Mouse (Mus musculus) stomach, embryonic 14.5 days (tissue): Measurements from ENCODE around the gene Cyp2d11. TPM values are rescaled to one million over a fixed set of nuclear protein-coding genes. Genes with fewer than 3 reads are reported as not detected.
A peak's percentile ranks its signal among the peaks of the same experiment; 100 is the strongest.

Experiments used
- ATAC-seq: fragments of 200-750 bp; cut with Nextera tagmentation; 2 replicates; pipeline ENCODE4 v1.8.0; 2017; ENCODE audit warnings: low read depth, moderate TSS enrichment; ENCODE audit not compliant: insufficient number of reproducible peaks, insufficient read depth, low FRiP score
- H3K27ac ChIP-seq: fragments of 300-500 bp; sonication (generic); 2 replicates; pipeline ENCODE4 v1.5.1; 2014; ENCODE audit warnings: mild to moderate bottlenecking, low read length, moderate library complexity, mixed read lengths
- H3K27me3 ChIP-seq: fragments of 300-500 bp; sonication (generic); 2 replicates; pipeline ENCODE4 v1.6.1; 2014; ENCODE audit warnings: low read length, control low read depth, mixed read lengths; ENCODE audit not compliant: control insufficient read depth, insufficient read depth
- H3K36me3 ChIP-seq: fragments of 300-500 bp; sonication (generic); 2 replicates; pipeline ENCODE4 v1.6.1; 2014; ENCODE audit warnings: mild to moderate bottlenecking, control low read depth, low read length, moderate library complexity, mixed read lengths; ENCODE audit not compliant: control insufficient read depth, insufficient read depth
- H3K4me1 ChIP-seq: fragments of 300-500 bp; sonication (generic); 2 replicates; pipeline ENCODE4 v1.6.1; 2014; ENCODE audit warnings: low read length, control low read depth, mixed read lengths; ENCODE audit not compliant: control insufficient read depth, insufficient read depth
- H3K4me2 ChIP-seq: fragments of 300-500 bp; sonication (generic); replicated peaks from 2 replicates; pipeline ENCODE4 v1.6.1; 2014; ENCODE audit warnings: low read depth, low read length, control low read depth
- H3K4me3 ChIP-seq: fragments of 300-500 bp; sonication (generic); 2 replicates; pipeline ENCODE4 v1.5.1; 2014; ENCODE audit warnings: low read depth, low read length, control low read depth
- H3K9ac ChIP-seq: fragments of 300-500 bp; sonication (generic); replicated peaks from 2 replicates; pipeline ENCODE4 v1.6.1; 2014; ENCODE audit warnings: low read depth, mild to moderate bottlenecking, control low read depth, low read length, moderate library complexity, mixed read lengths
- H3K9me3 ChIP-seq: fragments of 300-500 bp; sonication (generic); 2 replicates; pipeline ENCODE4 v1.6.1; 2016; ENCODE audit warnings: low read depth, low read length, control low read depth; ENCODE audit not compliant: control insufficient read depth
- WGBS: fragments of 180-500 bp; shearing (Covaris S2); extraction: QIAGEN DNeasy Blood & Tissue Kit; methylation state at CpG from one replicate; pipeline ENCODE4 v1.1.7; 2014; 5-methylcytosine and 5-hydroxymethylcytosine counted together
- polyA plus RNA-seq: library from polyadenylated mRNA; unstranded; fragments of >200 nt; fragmentation: Nextera tagmentation; extraction: Ambion mirVana; gene quantifications from 2 replicates; pipeline ENCODE4 v1.2.1, GENCODE M21; 2014

Cyp2d11 gene
- polyA plus RNA-seq, 1 experiment from 2014 or later: not detected

GRCm38 (mm10) chr15:82346580-82347302 is 47.1 kb downstream of the Cyp2d11 start:
- ATAC-seq: no peak
- 45% methylated on average over 14 of the region's 14 CpGs for WGBS
- peaks cover 26% of the 10 kb centered on the region for H3K36me3 ChIP-seq
- peak overlapping the region; percentile 45 for H3K4me3 ChIP-seq
- H3K9ac ChIP-seq: peak overlapping the region; percentile 4
- no peaks in the 10 kb centered on the region for H3K27me3 ChIP-seq
- H3K27ac ChIP-seq: peak overlapping the region; percentile 62; the same call in 1 of the 2 replicates
- H3K4me1 ChIP-seq: peaks cover 14% of the 10 kb centered on the region
- peak overlapping the region; percentile 77 for H3K4me2 ChIP-seq
- no peaks in the 10 kb centered on the region for H3K9me3 ChIP-seq

DNA sequence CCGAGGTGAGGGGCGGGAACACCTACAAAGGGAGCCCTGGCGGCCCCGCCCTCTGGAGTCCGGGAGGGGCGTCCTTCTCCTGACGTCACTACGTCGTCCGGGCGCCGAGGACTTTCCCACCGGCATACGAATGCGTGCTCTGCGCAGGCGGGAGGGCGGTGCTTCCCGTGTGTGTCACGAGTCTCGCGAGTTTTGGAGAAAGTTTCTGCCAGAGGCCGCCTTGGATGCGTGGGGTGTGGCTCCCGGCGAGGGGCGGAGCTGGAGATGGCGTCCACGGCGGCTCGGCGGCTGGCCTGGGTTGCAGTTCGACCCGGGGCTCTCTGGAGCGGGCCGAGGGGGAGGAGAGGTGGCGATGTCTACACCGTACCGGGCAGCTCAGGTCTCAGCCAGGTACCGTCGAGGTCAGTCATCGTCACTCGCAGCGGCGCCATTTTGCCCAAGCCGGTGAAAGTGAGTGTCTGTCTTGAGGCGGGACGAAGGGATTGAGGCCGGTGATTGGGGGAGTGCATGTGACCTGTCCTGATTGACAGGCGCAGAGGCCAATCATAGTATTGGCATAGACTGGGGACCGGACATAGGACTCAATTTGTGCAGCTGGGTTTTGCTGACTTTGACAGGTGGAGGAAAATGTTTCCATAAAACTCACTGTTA is 47.9 kb downstream of the Cyp2d11 start:
- Histone ChIP-seq H3K27ac (peak overlapping the region; percentile 70), H3K9ac (peak overlapping the region; percentile 54), H3K36me3 (peaks cover 26% of the 10 kb centered on the region), H3K4me3 (peak overlapping the region; percentile 45), H3K9me3 (no peaks in the 10 kb centered on the region), H3K4me1 (peaks cover 20% of the 10 kb centered on the region), H3K4me2 (peak overlapping the region; percentile 77), H3K27me3 (no peaks in the 10 kb centered on the region)
- ATAC-seq: peak; percentile 96
- WGBS: under 1% methylated on average over 51 of the region's 51 CpGs

DNA sequence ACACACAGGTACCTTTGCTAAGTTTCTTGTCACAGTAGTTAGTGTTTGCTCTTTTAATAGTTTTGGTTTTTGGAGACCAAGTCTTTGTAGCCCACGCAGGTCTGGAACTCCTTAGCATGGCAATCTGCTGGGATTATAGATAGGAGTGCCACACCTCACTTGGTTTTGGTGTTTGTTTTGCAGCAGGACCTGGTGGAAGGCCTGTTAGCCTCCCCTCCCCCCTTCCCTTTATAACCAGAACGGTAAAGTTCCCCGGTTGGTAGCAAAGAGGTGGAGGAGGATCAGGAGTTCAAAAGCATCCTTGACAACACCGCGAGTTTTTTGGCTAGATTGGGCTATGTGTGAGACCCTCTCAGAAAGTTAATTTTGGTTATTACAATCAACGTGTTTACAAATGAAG is 48.9 kb downstream of the Cyp2d11 start:
- peaks cover 27% of the 10 kb centered on the region for H3K4me1 ChIP-seq
- H3K27me3 ChIP-seq: no peaks in the 10 kb centered on the region
- H3K36me3 ChIP-seq: peaks cover 17% of the 10 kb centered on the region
- no peaks in the 10 kb centered on the region for H3K9me3 ChIP-seq
- H3K9ac ChIP-seq: no peak overlapping the region
- H3K4me3 ChIP-seq: no peak overlapping the region
- H3K4me2 ChIP-seq: no peak overlapping the region
- H3K27ac ChIP-seq: no peak overlapping the region
- no peak for ATAC-seq
- 83% methylated on average over 6 of the region's 6 CpGs for WGBS

DNA sequence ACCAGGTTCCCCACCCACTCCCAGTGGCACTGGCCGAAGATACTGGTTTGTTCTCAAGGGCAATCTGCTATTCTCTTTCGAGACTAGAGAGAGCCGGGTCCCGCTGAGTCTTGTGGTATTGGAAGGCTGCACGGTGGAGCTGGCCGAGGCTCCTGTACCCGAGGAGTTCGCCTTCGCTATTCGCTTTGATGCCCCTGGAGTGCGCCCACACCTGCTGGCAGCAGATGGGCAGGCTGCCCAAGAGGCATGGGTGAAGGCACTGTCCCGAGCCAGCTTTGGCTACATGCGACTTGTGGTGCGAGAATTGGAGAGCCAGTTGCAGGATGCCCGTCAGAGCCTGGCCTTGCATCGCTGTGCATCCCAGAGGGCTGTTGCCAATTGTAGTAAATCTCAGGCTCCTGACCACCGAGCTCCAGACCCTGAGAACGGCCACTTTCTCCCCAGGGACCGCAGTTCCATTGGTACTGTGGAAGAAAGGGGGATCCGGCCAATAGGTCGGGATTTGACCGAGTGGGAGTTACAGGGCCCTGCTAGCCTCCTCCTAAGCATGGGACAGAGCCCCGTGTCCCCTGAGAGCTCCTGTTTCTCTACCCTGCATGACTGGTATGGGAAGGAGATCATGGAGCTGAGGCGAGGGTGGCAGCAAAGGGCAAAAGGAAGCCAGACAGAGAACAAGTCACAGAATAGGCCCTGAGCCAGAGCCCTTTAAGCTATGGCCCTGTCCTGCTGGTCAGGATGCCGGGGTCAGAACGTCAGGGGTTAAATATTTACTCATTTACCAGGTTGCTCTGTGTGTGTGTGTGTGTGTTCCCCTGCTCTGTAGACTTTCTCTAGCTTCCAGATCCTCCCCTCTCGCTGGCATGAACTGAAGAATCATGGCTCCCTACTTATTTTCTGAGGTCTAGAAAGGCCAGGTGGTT is 50.2 kb downstream of the Cyp2d11 start:
- H3K4me2 ChIP-seq: no peak overlapping the region

DNA sequence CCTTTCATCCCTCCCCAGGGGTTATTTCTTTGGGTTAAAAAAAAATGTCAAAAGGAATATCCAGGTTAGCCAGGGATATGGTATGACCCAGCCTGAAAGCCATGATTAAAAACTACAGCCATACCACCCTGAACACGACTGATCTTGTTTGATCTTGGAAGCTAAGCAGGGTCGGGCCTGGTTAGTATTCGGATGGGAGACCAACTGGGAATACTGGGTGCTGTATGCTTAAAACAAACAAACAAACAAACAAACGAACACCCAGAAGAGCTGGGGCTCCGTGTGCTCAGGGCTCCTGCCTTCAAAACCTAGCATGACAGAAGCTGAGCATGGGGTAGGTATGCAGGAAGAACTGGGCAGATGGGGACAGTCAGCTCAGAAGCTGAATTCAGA is 51.3 kb downstream of the Cyp2d11 start:
- Histone ChIP-seq H3K4me1 (peaks cover 32% of the 10 kb centered on the region), H3K4me2 (peak overlapping the region; percentile 79), H3K27ac (peak overlapping the region; percentile 92; the same call in 1 of the 2 replicates), H3K27me3 (no peaks in the 10 kb centered on the region), H3K9ac (no peak overlapping the region), H3K9me3 (no peaks in the 10 kb centered on the region), H3K4me3 (no peak overlapping the region), H3K36me3 (no peaks in the 10 kb centered on the region)
- no peak for ATAC-seq
- 71% methylated on average over 5 of the region's 5 CpGs for WGBS

More for the DNA sequence above, 50.2 kb downstream of the Cyp2d11 start:
- Histone ChIP-seq H3K9me3 (no peaks in the 10 kb centered on the region), H3K27ac (no peak overlapping the region), H3K4me3 (no peak overlapping the region), H3K36me3 (peaks cover 5% of the 10 kb centered on the region; the same call in 1 of the 2 replicates), H3K9ac (no peak overlapping the region), H3K27me3 (no peaks in the 10 kb centered on the region), H3K4me1 (peaks cover 27% of the 10 kb centered on the region)
- 89% methylated on average over 27 of the region's 27 CpGs for WGBS
- ATAC-seq: no peak

DNA sequence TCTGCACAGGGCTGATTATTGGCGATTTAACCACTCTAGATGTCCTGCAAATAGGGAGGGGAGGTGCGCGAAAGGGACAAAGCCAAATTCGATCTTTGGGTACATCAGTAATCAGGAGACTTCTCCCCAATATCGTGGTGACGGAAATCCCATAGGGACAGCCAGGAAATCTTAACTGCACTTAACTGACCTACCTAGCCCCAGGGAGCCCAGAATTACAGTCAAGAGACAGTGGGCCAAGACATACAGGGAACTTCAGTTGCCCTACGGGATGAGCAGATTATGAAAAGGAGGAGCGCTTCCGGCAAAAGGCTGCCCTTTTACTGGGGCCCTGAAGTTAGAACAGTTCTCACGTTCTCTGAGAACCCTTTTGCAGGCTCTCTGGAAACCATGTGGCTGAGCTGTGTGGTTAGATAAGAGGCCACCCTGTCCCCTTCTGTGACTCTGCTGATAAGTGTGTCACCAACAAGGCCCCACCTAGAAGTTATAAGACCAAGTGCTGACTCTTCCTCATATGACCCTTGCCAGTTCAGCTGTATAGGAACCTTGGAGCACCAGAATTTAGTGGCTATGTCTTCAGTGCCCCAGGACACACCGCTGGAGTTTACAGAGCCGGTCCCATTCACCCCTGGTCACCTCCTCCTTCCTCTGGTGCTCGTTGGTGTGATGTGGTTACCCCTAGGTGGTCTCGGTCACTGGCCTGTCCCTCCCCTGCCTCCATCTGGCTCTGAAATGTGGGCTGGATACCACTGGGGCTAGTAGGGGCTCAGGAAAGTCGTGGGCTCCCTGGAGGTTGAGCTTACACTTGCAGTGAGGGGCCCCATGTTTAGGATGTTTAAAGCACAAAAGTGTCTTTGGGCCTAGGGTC is 51.9 kb downstream of the Cyp2d11 start:
- Histone ChIP-seq H3K27me3 (no peaks in the 10 kb centered on the region), H3K4me1 (peaks cover 30% of the 10 kb centered on the region), H3K36me3 (no peaks in the 10 kb centered on the region)

DNA sequence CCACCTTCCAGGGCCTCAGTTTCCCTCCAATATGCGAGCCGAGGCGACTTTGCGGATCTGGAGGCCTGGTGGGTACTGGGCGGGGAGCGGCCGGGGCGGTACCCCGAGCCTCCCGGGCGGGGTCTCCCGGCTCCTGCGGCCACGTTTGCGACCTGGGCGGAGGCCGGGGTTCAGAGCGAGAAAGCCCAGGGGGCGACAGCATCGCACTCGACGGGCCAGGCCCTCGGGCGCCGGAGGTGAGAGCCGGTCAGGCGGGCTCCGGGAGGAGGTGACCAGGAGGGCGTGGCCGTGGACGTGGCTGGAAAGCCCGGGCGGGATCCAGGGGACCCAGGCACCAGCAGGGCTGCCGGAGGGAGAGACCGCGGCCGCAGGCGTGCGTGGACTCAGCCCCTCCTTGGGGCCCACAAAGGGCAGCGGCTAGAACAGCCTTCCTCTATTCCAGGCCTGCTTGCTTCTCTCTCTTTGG is 52.8 kb downstream of the Cyp2d11 start:
- 1% methylated on average over 40 of the region's 40 CpGs for WGBS
- ATAC-seq: peak; percentile 3; the same call in 1 of the 2 replicates
- Histone ChIP-seq H3K27ac (peak overlapping the region; percentile 92), H3K4me2 (peak overlapping the region; percentile 79), H3K9ac (peak overlapping the region; percentile 79), H3K36me3 (no peaks in the 10 kb centered on the region), H3K9me3 (no peaks in the 10 kb centered on the region), H3K27me3 (no peaks in the 10 kb centered on the region), H3K4me3 (peak overlapping the region; percentile 51), H3K4me1 (peaks cover 30% of the 10 kb centered on the region)

More for the DNA sequence above, 51.9 kb downstream of the Cyp2d11 start:
- Histone ChIP-seq H3K9me3 (no peaks in the 10 kb centered on the region), H3K9ac (peak overlapping the region; percentile 79), H3K4me2 (peak overlapping the region; percentile 79), H3K4me3 (peak overlapping the region; percentile 51), H3K27ac (peak overlapping the region; percentile 92)
- ATAC-seq: no peak; the same call in 1 of the 2 replicates
- WGBS: 50% methylated on average over 15 of the region's 15 CpGs
